Mouse (Mus musculus): ENCODE results near the gene Upk2. TPM values are rescaled to one million over a fixed set of nuclear protein-coding genes. Genes with fewer than 3 reads are reported as not detected.
"Not testable (repeated sequence)": the region's sequence is repeated elsewhere in the genome, so short reads cannot be mapped to it uniquely, and the experiment has no call there.

The Upk2 gene
- polyA plus RNA-seq, 1 experiment, result 9.0 TPM

DNA sequence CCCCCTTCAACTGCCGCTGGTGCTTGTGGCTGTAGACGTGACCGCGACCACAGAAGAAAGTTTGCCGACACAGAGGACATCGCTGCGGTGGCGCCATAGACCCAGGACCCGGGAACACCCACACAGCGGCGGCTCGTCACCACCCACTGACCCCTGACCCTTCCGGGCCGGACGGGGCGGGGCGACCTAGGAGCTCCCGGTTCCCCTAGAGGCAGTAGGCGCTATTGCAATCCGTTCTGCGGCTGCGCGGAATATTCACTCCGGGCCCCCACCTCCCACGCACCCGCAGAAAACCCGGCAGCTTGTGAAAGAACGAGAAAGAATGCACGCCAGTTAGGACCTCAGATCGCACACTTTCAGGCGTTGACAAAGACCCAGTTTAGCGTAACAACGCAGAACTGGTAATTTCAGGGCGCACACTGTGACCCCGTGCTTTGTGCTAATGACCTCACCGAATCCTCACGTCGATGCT lies 36.8 kb downstream of the Upk2 start:
- TF ChIP-seq POLR2A (IDR thresholded peaks at IDR 0.05; ENCODE audit: low read depth, low read length) (no peak), CTCF (conservative IDR thresholded peaks at IDR 0.05; ENCODE audit: insufficient read depth, insufficient read length, low read depth, low read length) (peak; percentile 66)
- Histone ChIP-seq H3K36me3 (ENCODE audit: control insufficient read depth, insufficient read depth, low read length) (no peaks in the 10 kb centered on the region; the same call in 1 of the 2 replicates), H3K27ac (ENCODE audit: insufficient read depth, low read depth, low read length) (peak overlapping the region; percentile 43; the same call in 1 of the 2 replicates), H3K27me3 (replicated peaks; ENCODE audit: control insufficient read depth, insufficient read depth, low read length) (no peaks in the 10 kb centered on the region), H3K4me3 (ENCODE audit: insufficient read depth, low read depth, low read length) (peak overlapping the region; percentile 71), H3K4me1 (ENCODE audit: control insufficient read depth, insufficient read depth, low read length) (peaks cover 4% of the 10 kb centered on the region; the same call in 1 of the 2 replicates)
- WGBS, result under 1% methylated on average over 38 of the region's 38 CpGs
- peak; percentile 96 for DNase-seq

DNA sequence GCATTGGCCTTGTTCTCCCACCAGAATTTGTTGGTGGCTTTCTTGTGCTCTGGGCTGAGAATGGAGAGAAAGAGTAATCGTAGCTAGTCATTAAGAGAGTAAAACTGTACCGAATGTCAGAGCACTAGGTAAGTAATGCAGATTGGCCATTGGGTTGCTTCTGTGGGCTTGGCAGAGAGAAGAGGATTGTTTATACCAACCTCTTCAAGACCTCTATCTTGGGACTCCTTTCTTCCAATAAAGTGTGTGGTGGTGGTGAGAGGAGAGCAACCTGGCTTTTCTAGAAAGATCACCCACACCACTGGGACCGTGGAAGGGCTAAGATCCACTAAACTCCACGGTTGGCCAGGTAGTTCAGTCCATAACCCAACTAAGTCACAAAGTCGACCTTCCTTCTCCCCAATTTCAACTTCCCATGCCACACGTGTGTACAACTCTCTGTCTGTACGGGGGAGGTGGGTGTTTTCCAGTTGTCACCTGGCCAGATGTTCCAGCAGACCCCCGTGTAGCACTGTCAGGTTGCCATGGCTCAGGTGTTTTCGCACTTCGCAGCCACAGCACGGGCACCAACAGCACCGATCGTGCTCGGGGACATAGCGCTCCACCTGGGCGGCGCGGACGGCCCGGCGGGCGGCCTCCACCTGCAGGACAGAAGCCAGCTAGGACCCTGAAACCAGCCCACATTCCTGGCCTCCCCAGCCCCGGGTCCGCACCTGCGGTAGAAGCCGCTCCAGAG lies 37.5 kb downstream of the Upk2 start:
- TF ChIP-seq CTCF (conservative IDR thresholded peaks at IDR 0.05; ENCODE audit: insufficient read depth, insufficient read length, low read depth, low read length), result no peak
- no peak for TF ChIP-seq POLR2A (IDR thresholded peaks at IDR 0.05; ENCODE audit: low read depth, low read length)
- no peaks in the 10 kb centered on the region for H3K27me3 ChIP-seq (replicated peaks; ENCODE audit: control insufficient read depth, insufficient read depth, low read length)
- H3K36me3 ChIP-seq (ENCODE audit: control insufficient read depth, insufficient read depth, low read length), result no peaks in the 10 kb centered on the region; the same call in 1 of the 2 replicates
- peak overlapping the region; percentile 40; the same call in 1 of the 2 replicates for H3K27ac ChIP-seq (ENCODE audit: insufficient read depth, low read depth, low read length)
- DNase-seq, result no peak
- peaks cover 4% of the 10 kb centered on the region; the same call in 1 of the 2 replicates for H3K4me1 ChIP-seq (ENCODE audit: control insufficient read depth, insufficient read depth, low read length)
- WGBS, result 3% methylated on average over 26 of the region's 26 CpGs
- H3K4me3 ChIP-seq (ENCODE audit: insufficient read depth, low read depth, low read length), result peak overlapping the region; percentile 71

DNA sequence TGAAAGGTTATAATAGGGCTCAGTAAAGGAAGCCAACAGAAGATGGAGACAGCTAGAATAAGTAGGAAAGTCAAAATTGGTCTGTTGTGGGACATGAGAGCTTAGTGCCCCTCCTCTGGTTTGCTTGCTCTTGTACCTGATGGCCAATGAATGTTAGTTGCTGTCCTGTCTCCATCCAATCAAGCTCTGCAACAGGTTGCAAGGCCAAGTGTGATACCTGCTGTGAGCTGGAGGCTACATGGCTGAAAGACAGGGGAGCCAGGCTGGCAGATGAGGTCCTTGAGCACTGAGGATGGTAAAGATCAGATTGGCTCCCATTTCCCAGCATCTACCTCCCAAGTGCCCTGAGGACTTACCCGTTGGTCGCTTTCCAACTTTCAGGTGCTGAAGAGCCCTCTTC lies 42.0 kb downstream of the Upk2 start:
- DNase-seq, result no peak
- Histone ChIP-seq H3K4me3 (ENCODE audit: insufficient read depth, low read depth, low read length) (no peak overlapping the region), H3K4me1 (ENCODE audit: control insufficient read depth, insufficient read depth, low read length) (peaks cover 8% of the 10 kb centered on the region; the same call in 1 of the 2 replicates), H3K36me3 (ENCODE audit: control insufficient read depth, insufficient read depth, low read length) (peaks cover 1% of the 10 kb centered on the region), H3K27me3 (replicated peaks; ENCODE audit: control insufficient read depth, insufficient read depth, low read length) (no peaks in the 10 kb centered on the region), H3K27ac (ENCODE audit: insufficient read depth, low read depth, low read length) (no peak overlapping the region)
- 74% methylated on average over 2 of the region's 2 CpGs for WGBS
- TF ChIP-seq POLR2A (IDR thresholded peaks at IDR 0.05; ENCODE audit: low read depth, low read length), result no peak
- no peak for TF ChIP-seq CTCF (conservative IDR thresholded peaks at IDR 0.05; ENCODE audit: insufficient read depth, insufficient read length, low read depth, low read length)

DNA sequence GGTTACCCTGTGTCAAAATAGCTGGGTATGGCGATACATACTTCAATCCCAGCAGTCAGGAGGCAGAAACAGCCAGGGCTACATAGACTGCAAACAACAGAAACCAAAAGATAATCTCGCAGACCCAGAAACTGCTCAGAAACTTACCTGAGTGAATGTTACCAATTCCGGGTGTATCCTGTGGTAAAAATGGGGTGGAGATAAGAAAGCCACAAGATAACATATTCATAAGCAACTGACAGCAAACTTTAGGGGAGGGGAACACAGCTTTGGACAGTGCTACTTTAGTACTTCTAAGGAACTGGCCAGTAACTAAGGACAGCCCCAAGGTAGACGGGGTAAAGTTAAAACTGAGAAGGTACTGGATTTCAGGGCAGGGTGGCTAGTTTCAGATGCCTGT lies 42.5 kb downstream of the Upk2 start:
- DNase-seq, result no peak
- 83% methylated on average over 4 of the region's 4 CpGs for WGBS
- Histone ChIP-seq H3K27me3 (replicated peaks; ENCODE audit: control insufficient read depth, insufficient read depth, low read length) (no peaks in the 10 kb centered on the region), H3K4me3 (ENCODE audit: insufficient read depth, low read depth, low read length) (no peak overlapping the region), H3K4me1 (ENCODE audit: control insufficient read depth, insufficient read depth, low read length) (peaks cover 8% of the 10 kb centered on the region; the same call in 1 of the 2 replicates), H3K27ac (ENCODE audit: insufficient read depth, low read depth, low read length) (no peak overlapping the region), H3K36me3 (ENCODE audit: control insufficient read depth, insufficient read depth, low read length) (peaks cover 1% of the 10 kb centered on the region)
- TF ChIP-seq CTCF (conservative IDR thresholded peaks at IDR 0.05; ENCODE audit: insufficient read depth, insufficient read length, low read depth, low read length) (no peak), POLR2A (IDR thresholded peaks at IDR 0.05; ENCODE audit: low read depth, low read length) (no peak)

DNA sequence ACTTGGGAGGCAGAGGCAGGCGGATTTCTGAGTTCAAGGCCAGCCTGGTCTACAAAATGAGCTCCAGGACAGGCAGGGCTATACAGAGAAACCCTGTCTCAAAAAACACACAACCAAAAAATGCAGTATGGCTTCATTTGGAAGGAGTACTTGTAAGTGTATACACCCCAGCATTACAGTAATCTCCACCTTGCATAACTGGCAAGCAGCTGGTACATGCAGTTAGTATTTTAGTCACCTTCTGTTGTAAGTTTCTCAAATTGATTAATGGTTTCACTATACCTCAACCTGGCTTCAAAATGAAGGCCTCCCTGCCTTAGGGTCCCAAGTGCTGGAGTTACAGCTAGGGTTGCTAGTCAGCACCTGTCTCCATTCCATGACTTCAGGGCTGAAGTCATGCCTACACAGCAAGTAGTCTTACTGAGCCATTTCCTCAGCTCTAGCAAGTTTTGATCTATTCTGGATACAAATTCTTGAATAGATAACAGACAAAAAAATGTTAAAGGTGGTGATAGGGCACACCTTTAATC lies 43.1 kb downstream of the Upk2 start:
- 90% methylated on average over 1 of the region's 1 CpGs for WGBS
- Histone ChIP-seq H3K36me3 (ENCODE audit: control insufficient read depth, insufficient read depth, low read length) (peaks cover 1% of the 10 kb centered on the region), H3K4me3 (ENCODE audit: insufficient read depth, low read depth, low read length) (no peak overlapping the region), H3K27me3 (replicated peaks; ENCODE audit: control insufficient read depth, insufficient read depth, low read length) (no peaks in the 10 kb centered on the region), H3K4me1 (ENCODE audit: control insufficient read depth, insufficient read depth, low read length) (peaks cover 4% of the 10 kb centered on the region; the same call in 1 of the 2 replicates), H3K27ac (ENCODE audit: insufficient read depth, low read depth, low read length) (no peak overlapping the region)
- DNase-seq, result no peak
- TF ChIP-seq CTCF (conservative IDR thresholded peaks at IDR 0.05; ENCODE audit: insufficient read depth, insufficient read length, low read depth, low read length), result no peak
- TF ChIP-seq POLR2A (IDR thresholded peaks at IDR 0.05; ENCODE audit: low read depth, low read length), result no peak

DNA sequence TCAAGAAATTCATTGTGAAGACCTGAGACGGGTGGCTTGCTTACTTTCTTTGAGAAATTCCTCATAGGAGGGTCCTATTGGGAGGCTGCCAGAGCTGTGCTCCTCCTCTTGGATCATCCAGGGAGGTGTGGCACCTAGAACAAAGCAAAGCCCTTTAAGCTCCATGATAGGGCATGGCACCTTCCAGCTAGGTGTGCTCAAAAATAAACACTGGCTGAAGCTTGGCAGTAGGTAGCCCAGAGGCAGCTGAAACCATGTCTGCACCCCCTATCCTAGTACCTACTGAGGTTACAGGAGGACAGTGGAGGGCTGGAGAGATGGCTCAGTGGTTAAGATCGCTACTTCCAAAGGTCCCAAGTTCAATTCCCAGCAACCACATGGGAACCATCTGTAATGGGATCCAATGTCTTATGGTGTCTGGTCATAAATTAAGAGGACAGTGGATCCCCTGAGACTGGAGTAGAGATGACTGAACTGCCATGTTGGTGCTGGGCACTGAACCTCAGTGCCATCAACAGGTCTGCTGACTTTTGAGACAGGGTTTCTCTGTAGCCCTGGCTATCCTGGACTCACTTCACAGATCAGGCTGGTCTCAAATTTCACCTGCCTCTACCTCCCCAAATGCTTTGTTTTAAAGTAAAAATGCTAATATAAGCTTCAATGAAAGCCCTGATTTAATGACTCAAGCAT lies 44.0 kb downstream of the Upk2 start:
- no peaks in the 10 kb centered on the region for H3K27me3 ChIP-seq (replicated peaks; ENCODE audit: control insufficient read depth, insufficient read depth, low read length)
- H3K4me3 ChIP-seq (ENCODE audit: insufficient read depth, low read depth, low read length), result no peak overlapping the region
- no peak for TF ChIP-seq CTCF (conservative IDR thresholded peaks at IDR 0.05; ENCODE audit: insufficient read depth, insufficient read length, low read depth, low read length)
- TF ChIP-seq POLR2A (IDR thresholded peaks at IDR 0.05; ENCODE audit: low read depth, low read length), result no peak
- WGBS, result 74% methylated on average over 2 of the region's 2 CpGs
- DNase-seq, result no peak
- H3K36me3 ChIP-seq (ENCODE audit: control insufficient read depth, insufficient read depth, low read length), result peaks cover 1% of the 10 kb centered on the region
- peaks cover 4% of the 10 kb centered on the region; the same call in 1 of the 2 replicates for H3K4me1 ChIP-seq (ENCODE audit: control insufficient read depth, insufficient read depth, low read length)
- no peak overlapping the region for H3K27ac ChIP-seq (ENCODE audit: insufficient read depth, low read depth, low read length)

DNA sequence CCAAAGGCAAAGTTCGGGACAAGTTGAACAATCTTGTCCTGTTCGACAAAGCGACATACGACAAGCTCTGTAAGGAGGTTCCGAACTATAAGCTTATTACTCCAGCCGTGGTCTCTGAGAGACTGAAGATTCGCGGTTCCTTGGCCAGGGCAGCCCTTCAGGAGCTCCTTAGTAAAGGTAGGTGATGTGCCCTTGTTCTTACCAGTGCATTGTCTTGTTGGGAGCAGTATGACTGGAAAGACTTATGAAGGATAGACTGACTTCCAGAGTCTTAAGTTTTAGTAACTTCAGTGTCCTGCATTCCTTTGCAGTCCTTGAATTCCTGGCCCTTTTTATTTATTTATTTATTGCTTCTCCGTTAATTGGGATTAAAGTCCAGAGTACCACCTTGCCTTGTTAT lies 46.1 kb downstream of the Upk2 start:
- WGBS, result 58% methylated on average over 9 of the region's 9 CpGs
- not testable (repeated sequence) for DNase-seq; H3K27me3 ChIP-seq (replicated peaks; ENCODE audit: control insufficient read depth, insufficient read depth, low read length); H3K27ac ChIP-seq (ENCODE audit: insufficient read depth, low read depth, low read length); H3K36me3 ChIP-seq (ENCODE audit: control insufficient read depth, insufficient read depth, low read length); H3K4me1 ChIP-seq (ENCODE audit: control insufficient read depth, insufficient read depth, low read length); H3K4me3 ChIP-seq (ENCODE audit: insufficient read depth, low read depth, low read length)
